Mouse (Mus musculus): ENCODE results near the gene Fcgr3. TPM values are rescaled to one million over a fixed set of nuclear protein-coding genes. Genes with fewer than 3 reads are reported as not detected.

Gene Fcgr3
- total RNA-seq, 1 experiment = 0.40 TPM

DNA sequence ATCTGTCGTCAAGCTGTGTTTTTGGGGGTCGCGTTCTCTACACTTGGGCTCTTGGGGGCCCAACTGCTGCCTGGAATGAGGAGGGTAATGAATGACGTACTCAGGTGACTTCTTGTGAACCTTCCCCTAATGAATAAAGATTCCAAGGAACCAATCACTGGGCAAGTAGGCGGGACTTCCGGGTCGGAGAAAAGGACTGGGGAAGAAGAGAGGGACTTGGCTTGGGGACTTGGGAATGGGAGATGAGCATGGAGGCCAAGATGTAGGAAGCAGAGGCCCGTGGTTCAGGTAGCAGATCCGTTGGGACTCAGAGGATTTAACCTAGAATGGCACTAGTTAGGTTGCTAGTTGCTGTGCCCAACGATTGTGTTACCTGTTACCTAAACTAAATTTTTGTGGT lies 15.5 kb downstream of the Fcgr3 start:
- TF ChIP-seq ZNF384 (IDR thresholded peaks at IDR 0.05; ENCODE audit: low read depth, low read length) (no peak), CHD2 (IDR thresholded peaks at IDR 0.05; ENCODE audit: low read depth, low read length) (no peak), ZC3H11A (IDR thresholded peaks at IDR 0.05; ENCODE audit: borderline replicate concordance, low read depth, low read length) (no peak), MAFK (IDR thresholded peaks at IDR 0.05; ENCODE audit: insufficient read depth, low read depth, low read length) (no peak), HCFC1 (IDR thresholded peaks at IDR 0.05; ENCODE audit: borderline replicate concordance, insufficient read depth, low read length) (no peak)
- in situ Hi-C loops (cut with MboI; ENCODE audit: low sequenced_read_pairs in 2 of 2, unreplicated experiment in 2 of 2) = no loop called here
- Histone ChIP-seq H3K4me3 (ENCODE audit: insufficient read depth in 1 of 2, low read depth in 1 of 2, low read length in 2 of 2, poor library complexity in 1 of 2, severe bottlenecking in 1 of 2) (no peak overlapping the region), H3K36me3 (ENCODE audit: control insufficient read depth, insufficient read depth, low read length, poor library complexity, severe bottlenecking) (no peaks in the 10 kb centered on the region), H3K4me1 (ENCODE audit: control insufficient read depth in 2 of 2, insufficient read depth in 2 of 2, low read length in 2 of 2, poor library complexity in 1 of 2) (no peaks in the 10 kb centered on the region), H3K9me3 (ENCODE audit: control insufficient read depth, insufficient read depth, low read depth, low read length) (peaks cover 2% of the 10 kb centered on the region; the same call in 1 of the 2 replicates), H3K9ac (ENCODE audit: insufficient read depth, low read depth, low read length, poor library complexity, severe bottlenecking) (no peak overlapping the region), H3K27ac (ENCODE audit: insufficient read depth, low read depth, low read length, poor library complexity, severe bottlenecking) (no peak overlapping the region)
- no peak for DNase-seq (ENCODE audit: low read depth, low spot score)

DNA sequence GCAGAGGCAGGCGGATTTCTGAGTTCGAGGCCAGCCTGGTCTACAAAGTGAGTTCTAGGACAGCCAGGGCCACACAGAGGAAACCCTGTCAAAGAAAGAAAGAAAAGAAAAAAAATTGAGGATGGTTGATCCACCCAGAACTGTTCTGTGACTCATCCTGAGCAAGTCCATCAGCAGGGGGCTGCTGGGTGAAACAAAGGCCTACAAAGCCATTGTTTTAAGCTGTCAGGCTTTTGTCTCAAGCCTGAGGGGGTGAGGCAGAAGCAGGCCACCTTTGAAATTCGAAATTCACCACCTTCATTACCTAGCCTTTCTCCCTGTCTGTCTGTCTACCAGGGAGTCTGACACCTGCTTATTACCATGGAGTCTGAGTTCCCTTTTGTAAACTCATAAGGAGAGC lies 18.2 kb downstream of the Fcgr3 start:
- DNase-seq (ENCODE audit: low read depth, low spot score) = no peak
- Histone ChIP-seq H3K4me3 (ENCODE audit: insufficient read depth in 1 of 2, low read depth in 1 of 2, low read length in 2 of 2, poor library complexity in 1 of 2, severe bottlenecking in 1 of 2) (no peak overlapping the region), H3K9me3 (ENCODE audit: control insufficient read depth, insufficient read depth, low read depth, low read length) (peaks cover 4% of the 10 kb centered on the region; the same call in 1 of the 2 replicates), H3K4me1 (ENCODE audit: control insufficient read depth in 2 of 2, insufficient read depth in 2 of 2, low read length in 2 of 2, poor library complexity in 1 of 2) (no peaks in the 10 kb centered on the region), H3K27ac (ENCODE audit: insufficient read depth, low read depth, low read length, poor library complexity, severe bottlenecking) (no peak overlapping the region; the same call in 1 of the 2 replicates), H3K36me3 (ENCODE audit: control insufficient read depth, insufficient read depth, low read length, poor library complexity, severe bottlenecking) (no peaks in the 10 kb centered on the region), H3K9ac (ENCODE audit: insufficient read depth, low read depth, low read length, poor library complexity, severe bottlenecking) (no peak overlapping the region)
- in situ Hi-C loops (cut with MboI; ENCODE audit: low sequenced_read_pairs in 2 of 2, unreplicated experiment in 2 of 2) = no loop called here
- TF ChIP-seq ZNF384 (IDR thresholded peaks at IDR 0.05; ENCODE audit: low read depth, low read length) = no peak
- TF ChIP-seq HCFC1 (IDR thresholded peaks at IDR 0.05; ENCODE audit: borderline replicate concordance, insufficient read depth, low read length) = no peak
- no peak for TF ChIP-seq ZC3H11A (IDR thresholded peaks at IDR 0.05; ENCODE audit: borderline replicate concordance, low read depth, low read length)
- TF ChIP-seq CHD2 (IDR thresholded peaks at IDR 0.05; ENCODE audit: low read depth, low read length) = no peak
- no peak for TF ChIP-seq MAFK (IDR thresholded peaks at IDR 0.05; ENCODE audit: insufficient read depth, low read depth, low read length)

- no peaks in the 10 kb centered on the region for H3K4me1 ChIP-seq (ENCODE audit: control insufficient read depth in 2 of 2, insufficient read depth in 2 of 2, low read length in 2 of 2, poor library complexity in 1 of 2)
- H3K9ac ChIP-seq (ENCODE audit: insufficient read depth, low read depth, low read length, poor library complexity, severe bottlenecking) = no peak overlapping the region
- TF ChIP-seq MAFK (IDR thresholded peaks at IDR 0.05; ENCODE audit: insufficient read depth, low read depth, low read length) (no peak), CHD2 (IDR thresholded peaks at IDR 0.05; ENCODE audit: low read depth, low read length) (no peak), ZC3H11A (IDR thresholded peaks at IDR 0.05; ENCODE audit: borderline replicate concordance, low read depth, low read length) (no peak), ZNF384 (IDR thresholded peaks at IDR 0.05; ENCODE audit: low read depth, low read length) (no peak), HCFC1 (IDR thresholded peaks at IDR 0.05; ENCODE audit: borderline replicate concordance, insufficient read depth, low read length) (no peak)
- in situ Hi-C loops (cut with MboI; ENCODE audit: low sequenced_read_pairs in 2 of 2, unreplicated experiment in 2 of 2) = no loop called here
- no peaks in the 10 kb centered on the region for H3K36me3 ChIP-seq (ENCODE audit: control insufficient read depth, insufficient read depth, low read length, poor library complexity, severe bottlenecking)
- peaks cover 4% of the 10 kb centered on the region; the same call in 1 of the 2 replicates for H3K9me3 ChIP-seq (ENCODE audit: control insufficient read depth, insufficient read depth, low read depth, low read length)
- H3K27ac ChIP-seq (ENCODE audit: insufficient read depth, low read depth, low read length, poor library complexity, severe bottlenecking) = no peak overlapping the region
- DNase-seq (ENCODE audit: low read depth, low spot score) = no peak
- no peak overlapping the region for H3K4me3 ChIP-seq (ENCODE audit: insufficient read depth in 1 of 2, low read depth in 1 of 2, low read length in 2 of 2, poor library complexity in 1 of 2, severe bottlenecking in 1 of 2)
Observed at GRCm38 (mm10) chr1:171045079-171045465, 19.7 kb downstream of the Fcgr3 start.

GRCm38 (mm10) chr1:171044365-171045078 lies 20.2 kb downstream of the Fcgr3 start:
- Histone ChIP-seq H3K27ac (ENCODE audit: insufficient read depth, low read depth, low read length, poor library complexity, severe bottlenecking) (no peak overlapping the region), H3K9ac (ENCODE audit: insufficient read depth, low read depth, low read length, poor library complexity, severe bottlenecking) (no peak overlapping the region), H3K4me3 (ENCODE audit: insufficient read depth in 1 of 2, low read depth in 1 of 2, low read length in 2 of 2, poor library complexity in 1 of 2, severe bottlenecking in 1 of 2) (no peak overlapping the region), H3K4me1 (ENCODE audit: control insufficient read depth in 2 of 2, insufficient read depth in 2 of 2, low read length in 2 of 2, poor library complexity in 1 of 2) (no peaks in the 10 kb centered on the region), H3K36me3 (ENCODE audit: control insufficient read depth, insufficient read depth, low read length, poor library complexity, severe bottlenecking) (no peaks in the 10 kb centered on the region), H3K9me3 (ENCODE audit: control insufficient read depth, insufficient read depth, low read depth, low read length) (peaks cover 4% of the 10 kb centered on the region; the same call in 1 of the 2 replicates)
- no peak for TF ChIP-seq CHD2 (IDR thresholded peaks at IDR 0.05; ENCODE audit: low read depth, low read length)
- TF ChIP-seq MAFK (IDR thresholded peaks at IDR 0.05; ENCODE audit: insufficient read depth, low read depth, low read length) = 0 out of 2 replicates have a peak, but pooled peaks have one; percentile 5
- in situ Hi-C loops (cut with MboI; ENCODE audit: low sequenced_read_pairs in 2 of 2, unreplicated experiment in 2 of 2) = no loop called here
- no peak for DNase-seq (ENCODE audit: low read depth, low spot score)
